9 mouse cellular contexts compared by ENCODE assay signal in the genomic region with DNA sequence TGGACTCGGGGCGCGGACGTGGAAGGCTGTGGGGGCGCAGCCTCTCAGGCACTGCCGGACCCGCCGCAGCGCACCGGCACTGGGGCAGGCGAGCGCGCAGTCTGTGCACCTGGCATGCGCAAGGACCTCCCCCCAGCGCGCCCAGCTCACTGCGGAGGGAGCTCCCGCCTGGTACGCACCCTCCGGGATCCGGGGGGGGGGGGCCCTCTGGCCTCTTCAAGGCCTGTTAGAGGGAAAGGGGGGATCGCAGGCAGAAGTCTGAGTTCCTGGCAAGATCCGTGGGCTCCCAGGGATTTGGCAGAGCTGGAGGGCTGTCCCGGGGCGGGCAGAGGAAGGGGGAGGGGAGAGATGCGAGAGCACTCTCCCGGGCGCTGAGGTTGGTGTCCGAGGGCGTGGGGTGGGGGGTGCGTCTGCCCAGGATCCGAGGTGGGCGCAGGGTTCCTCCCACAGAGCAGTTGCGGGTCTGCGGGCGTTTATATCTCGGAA. TPM values are rescaled to one million over a fixed set of nuclear protein-coding genes. Genes with fewer than 3 reads are reported as not detected.
DNase-seq lines count a peak whose midpoint lies in the region; ATAC-seq and TF ChIP-seq lines count a peak whose summit lies in the region.
"Had no signal": no experiment of that assay in that cellular context is flagged by ENCODE, and none has a peak within 500 bp of the region (broad histone marks: within the 10 kb centered on the region; RNA-seq: fewer than 3 reads in every experiment).

No protein-coding gene starts in this region.

- ATAC-seq in kidney, embryonic 15.5 days (replicated peaks; ENCODE audit: low FRiP score) = peak; percentile 19
- no peak for ATAC-seq in intestine, embryonic 15.5 days
- ATAC-seq in midbrain, embryonic 16.5 days = peak; percentile 16
- no peak for ATAC-seq in activated CD4-positive, CD25-positive, alpha-beta regulatory T cell, adult 4 months

- H3K9ac ChIP-seq in kidney, embryonic 15.5 days = peak overlapping the region; percentile 44
- peak overlapping the region; percentile 23; the same call in 1 of the 2 replicates for H3K9ac ChIP-seq in intestine, embryonic 15.5 days
- peak overlapping the region; percentile 75 for H3K9ac ChIP-seq in midbrain, embryonic 16.5 days (ENCODE audit: low read depth, low read length)

- H3K9me3 ChIP-seq in kidney, embryonic 15.5 days (replicated peaks) = no peaks in the 10 kb centered on the region
- H3K9me3 ChIP-seq in intestine, embryonic 15.5 days = no peaks in the 10 kb centered on the region
- no peaks in the 10 kb centered on the region for H3K9me3 ChIP-seq in midbrain, embryonic 16.5 days (replicated peaks; ENCODE audit: control insufficient read depth, low read length, poor library complexity, severe bottlenecking)

- WGBS in kidney, embryonic 15.5 days = 25% methylated on average over 36 of the region's 37 CpGs
- WGBS in intestine, embryonic 15.5 days = 37% methylated on average over 23 of the region's 37 CpGs
- WGBS in midbrain, embryonic 16.5 days = 15% methylated on average over 15 of the region's 37 CpGs

- no peak overlapping the region for H3K27ac ChIP-seq in kidney, embryonic 15.5 days
- peak overlapping the region; percentile 95 for H3K27ac ChIP-seq in embryonic fibroblast, embryonic 13.5 days (ENCODE audit: insufficient read depth, low read length)
- H3K27ac ChIP-seq in intestine, embryonic 15.5 days = no peak overlapping the region
- H3K27ac ChIP-seq in midbrain, embryonic 16.5 days (ENCODE audit: low read length) = peak overlapping the region; percentile 83
- H3K27ac ChIP-seq: macrophage had no signal

- TF ChIP-seq CTCF in embryonic fibroblast, embryonic 13.5 days (IDR thresholded peaks at IDR 0.05; ENCODE audit: borderline replicate concordance, insufficient read depth, low read length) = no peak

- no peaks in the 10 kb centered on the region for H3K36me3 ChIP-seq in kidney, embryonic 15.5 days
- H3K36me3 ChIP-seq in intestine, embryonic 15.5 days = no peaks in the 10 kb centered on the region
- no peaks in the 10 kb centered on the region for H3K36me3 ChIP-seq in midbrain, embryonic 16.5 days (ENCODE audit: control insufficient read depth, insufficient read depth, low read length)

- TF ChIP-seq POLR2A in embryonic fibroblast, embryonic 13.5 days (IDR thresholded peaks at IDR 0.05; ENCODE audit: low read depth, low read length) = no peak; the same call in 1 of the 2 replicates

- H3K4me3 ChIP-seq in kidney, embryonic 15.5 days (replicated peaks) = peak overlapping the region; percentile 58
- peak overlapping the region; percentile 80 for H3K4me3 ChIP-seq in embryonic fibroblast, embryonic 13.5 days (ENCODE audit: insufficient read depth, low read length)
- H3K4me3 ChIP-seq in intestine, embryonic 15.5 days (replicated peaks) = peak overlapping the region; percentile 47
- peak overlapping the region; percentile 61 for H3K4me3 ChIP-seq in midbrain, embryonic 16.5 days (ENCODE audit: low read depth, low read length)

- no peak for DNase-seq in kidney, postnatal 36 days
- peak; percentile 65 for DNase-seq in ZHBTc4 (ENCODE audit: low read depth, low spot score)
- DNase-seq in urinary bladder, postnatal 4 days (ENCODE audit: low spot score in 2 of 2) = no peak

- H3K27me3 ChIP-seq in kidney, embryonic 15.5 days = peaks cover 52% of the 10 kb centered on the region
- H3K27me3 ChIP-seq in intestine, embryonic 15.5 days (replicated peaks) = peaks cover 24% of the 10 kb centered on the region
- H3K27me3 ChIP-seq in midbrain, embryonic 16.5 days (ENCODE audit: control insufficient read depth, insufficient read depth, low read depth, low read length) = no peaks in the 10 kb centered on the region

- peaks cover 8% of the 10 kb centered on the region; the same call in 1 of the 2 replicates for H3K4me1 ChIP-seq in kidney, embryonic 15.5 days
- H3K4me1 ChIP-seq in embryonic fibroblast, embryonic 13.5 days (ENCODE audit: control insufficient read depth, insufficient read depth, low read length) = no peaks in the 10 kb centered on the region; the same call in 1 of the 2 replicates
- H3K4me1 ChIP-seq in intestine, embryonic 15.5 days (replicated peaks) = no peaks in the 10 kb centered on the region
- H3K4me1 ChIP-seq in midbrain, embryonic 16.5 days (ENCODE audit: control insufficient read depth, insufficient read depth, low read length) = no peaks in the 10 kb centered on the region; the same call in 1 of the 2 replicates

- peak overlapping the region; percentile 86 for H3K4me2 ChIP-seq in kidney, embryonic 15.5 days
- peak overlapping the region; percentile 86 for H3K4me2 ChIP-seq in intestine, embryonic 15.5 days (replicated peaks)
- peak overlapping the region; percentile 58 for H3K4me2 ChIP-seq in midbrain, embryonic 16.5 days (ENCODE audit: low read length)

RNA-seq across cellular contexts. Expression of a gene that starts 1.1 kb away (rescaled TPM):
- 2.9 and 4.4 TPM in 2 replicates for polyA plus RNA-seq in kidney, embryonic 15.5 days (2015; fragmentation: Nextera tagmentation; extraction: Ambion mirVana)
- polyA plus RNA-seq in embryonic fibroblast, embryonic 13.5 days (2011; ENCODE audit: insufficient read length, low read depth, missing spikeins) = 83.9 and 84.5 TPM in 2 replicates
- polyA plus RNA-seq in intestine, embryonic 15.5 days (2015; fragmentation: Nextera tagmentation; extraction: Ambion mirVana) = 1.2 and 1.8 TPM in 2 replicates
- 26.3 and 29.1 TPM in 2 replicates for polyA plus RNA-seq in midbrain, embryonic 16.5 days (2015; fragmentation: Nextera tagmentation; extraction: Ambion mirVana)
- not detected for polyA plus RNA-seq in activated CD4-positive, CD25-positive, alpha-beta regulatory T cell, adult 4 months (2017; shearing (Covaris generic))
- polyA plus RNA-seq: macrophage had no signal

Comparison
In these comparisons a context has a peak if more than half of its experiments do, and no peak if none do; other contexts are left out.
1. ATAC-seq: peak in kidney, embryonic 15.5 days (single experiment) and midbrain, embryonic 16.5 days (single experiment); none in intestine, embryonic 15.5 days (single experiment) and activated CD4-positive, CD25-positive, alpha-beta regulatory T cell, adult 4 months (single experiment).
2. H3K27ac ChIP-seq: peak in embryonic fibroblast, embryonic 13.5 days (single experiment) and midbrain, embryonic 16.5 days (single experiment); none in kidney, embryonic 15.5 days (single experiment) and intestine, embryonic 15.5 days (single experiment).
3. H3K9ac ChIP-seq: peak in every context shown above with its lines; median percentile 75 in midbrain, embryonic 16.5 days; 44 in kidney, embryonic 15.5 days; 23 in intestine, embryonic 15.5 days.
4. Peak in every context shown above with its lines, with median percentiles within 50 percentile points of each other: H3K4me2 ChIP-seq and H3K4me3 ChIP-seq.